Mouse (Mus musculus): ENCODE data around the gene Slc25a12.

DNA sequence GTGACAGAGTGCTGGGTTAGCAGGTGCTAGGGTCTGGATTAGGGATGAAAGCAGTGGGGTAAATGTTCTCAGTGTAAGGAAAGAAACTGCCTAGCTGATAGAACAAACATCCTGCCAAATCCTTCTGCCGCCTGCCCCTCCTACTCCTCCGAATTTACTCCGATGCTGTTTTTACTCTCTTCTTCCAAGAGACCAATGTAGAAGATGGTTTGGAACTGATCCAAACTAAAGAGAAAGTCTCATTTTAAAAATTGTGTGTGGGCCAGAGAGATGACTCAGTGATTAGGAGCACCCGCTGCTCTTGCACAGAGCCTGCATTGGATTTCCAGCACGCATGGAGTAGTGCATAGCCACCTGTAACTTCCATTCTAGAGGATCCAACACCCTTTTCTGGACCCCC lies 4.2 kb upstream of the Slc25a12 start:
- TF ChIP-seq CTCF (IDR thresholded peaks at IDR 0.05; ENCODE audit: low read depth, low read length) (no peak), POLR2A (IDR thresholded peaks at IDR 0.05; ENCODE audit: borderline replicate concordance, low read depth, low read length) (no peak)

All from bone marrow macrophage, adult 2 months (primary cell).